Mouse (Mus musculus) spleen, adult 2 months (tissue): ENCODE measurements around the gene Med10.

Source experiments
- CTCF ChIP-seq: fragments of 200-500 bp; IDR thresholded peaks from 2 replicates; pipeline ENCODE4 v1.5.1; 2011; ENCODE audit warnings: mild to moderate bottlenecking, inconsistent platforms; ENCODE audit not compliant: insufficient read depth, insufficient read length, insufficient replicate concordance; ENCODE audit errors: extremely low read depth
- POLR2A ChIP-seq: fragments of 200-500 bp; IDR thresholded peaks from 2 replicates; pipeline ENCODE4 v1.6.1; 2011; ENCODE audit warnings: low read depth, low read length, inconsistent platforms

DNA sequence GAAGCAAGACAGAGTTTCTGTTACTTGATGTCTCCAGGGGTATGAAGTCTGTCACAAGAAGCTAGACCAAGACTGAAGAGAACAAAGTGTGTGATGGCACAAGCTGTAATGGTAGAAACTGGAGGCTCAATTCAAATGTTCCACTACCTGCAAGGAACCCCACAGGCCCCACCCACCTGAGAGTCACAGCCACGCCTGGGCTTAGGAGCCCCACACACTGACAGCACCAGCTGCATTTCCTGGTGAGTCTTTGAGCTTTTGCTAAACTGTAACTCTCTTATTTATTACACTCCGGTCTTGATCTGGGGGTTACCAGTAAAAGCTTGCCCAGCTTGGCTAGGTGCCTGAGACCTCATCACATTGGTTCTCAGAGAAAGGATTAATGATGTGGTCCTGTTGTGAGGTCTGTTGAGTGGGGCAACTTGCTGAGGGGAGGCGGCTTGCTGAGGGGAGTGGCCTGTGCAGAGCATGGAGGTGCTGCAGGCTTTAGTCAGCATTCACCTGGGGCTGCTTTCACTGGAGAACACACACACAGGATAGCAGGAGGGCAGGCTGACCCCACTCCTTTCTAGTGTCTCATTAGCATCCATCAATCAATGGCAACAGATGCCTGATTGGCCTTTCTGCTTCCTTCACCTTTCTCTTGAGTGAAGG is 19.1 kb downstream of the Med10 start:
- TF ChIP-seq CTCF = no peak
- TF ChIP-seq POLR2A = no peak
